Mouse (Mus musculus) erythroblast, embryonic 14.5 days (primary cell): ENCODE results near the gene Galnt18. TPM values are rescaled to one million over a fixed set of nuclear protein-coding genes. Genes with fewer than 3 reads are reported as not detected.

ENCODE experiments used
- H3K27me3 ChIP-seq: 2 replicates; pipeline ENCODE4 v1.6.1; 2012; ENCODE audit warnings: inconsistent platforms; ENCODE audit not compliant: control insufficient read depth
- H3K36me3 ChIP-seq: 2 replicates; pipeline ENCODE4 v1.6.1; 2012; ENCODE audit warnings: mild to moderate bottlenecking, inconsistent platforms; ENCODE audit not compliant: control insufficient read depth
- H3K4me1 ChIP-seq: 2 replicates; pipeline ENCODE4 v1.6.1; 2012; ENCODE audit warnings: inconsistent platforms; ENCODE audit not compliant: control insufficient read depth
- H3K4me3 ChIP-seq: replicated peaks from 2 replicates; pipeline ENCODE3; 2012; ENCODE audit warnings: moderate library complexity, mild to moderate bottlenecking, inconsistent platforms
- H3K9me3 ChIP-seq: 2 replicates; pipeline ENCODE4 v1.6.1; 2012; ENCODE audit warnings: low read length, inconsistent platforms, mixed read lengths; ENCODE audit not compliant: control insufficient read depth
- GATA1 ChIP-seq: IDR thresholded peaks from 2 replicates; pipeline ENCODE4 v1.6.1; 2012; ENCODE audit warnings: low read length, inconsistent platforms, mixed read lengths
- TAL1 ChIP-seq: IDR thresholded peaks from 3 replicates; pipeline ENCODE4 v1.6.1; 2012; ENCODE audit warnings: low read length, inconsistent platforms, mixed read lengths
- polyA plus RNA-seq: library from polyadenylated mRNA; stranded (reverse); fragments of >175 nt; gene quantifications from 2 replicates; pipeline ENCODE4 v1.2.3, GENCODE M21; 2012

Galnt18 gene
- polyA plus RNA-seq, 1 experiment: not detected

DNA sequence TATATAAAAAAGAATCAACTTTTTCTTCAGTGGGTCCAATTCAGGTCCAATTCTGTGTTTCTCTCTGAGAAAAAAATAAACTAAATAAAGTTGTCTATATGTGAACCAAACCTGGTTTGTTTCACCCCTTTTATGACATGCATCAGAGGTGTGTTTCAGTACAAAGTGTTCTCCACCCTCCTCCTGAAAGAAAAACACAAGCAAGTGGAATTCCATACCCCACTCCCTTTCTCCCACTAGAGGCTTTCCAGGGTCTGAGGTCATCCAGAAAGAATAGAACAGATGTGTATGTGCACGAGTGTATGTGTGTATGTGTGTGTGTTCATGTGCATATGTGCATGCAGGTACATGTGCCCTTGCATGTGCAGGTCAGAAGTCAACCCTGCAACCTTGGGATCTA, 71.2 kb downstream of the Galnt18 start:
- Histone ChIP-seq H3K4me3 (no peak overlapping the region), H3K9me3 (no peaks in the 10 kb centered on the region), H3K36me3 (no peaks in the 10 kb centered on the region), H3K4me1 (peaks cover 19% of the 10 kb centered on the region), H3K27me3 (no peaks in the 10 kb centered on the region)
- TF ChIP-seq GATA1 (no peak), TAL1 (no peak)

GRCm38 (mm10) chr7:111702961-111703360, 76.8 kb downstream of the Galnt18 start:
- no peaks in the 10 kb centered on the region for H3K4me1 ChIP-seq
- TF ChIP-seq GATA1: no peak
- no peak for TF ChIP-seq TAL1
- H3K27me3 ChIP-seq: no peaks in the 10 kb centered on the region

GRCm38 (mm10) chr7:111701788-111702187, 78.0 kb downstream of the Galnt18 start:
- Histone ChIP-seq H3K27me3 (no peaks in the 10 kb centered on the region), H3K9me3 (no peaks in the 10 kb centered on the region), H3K4me3 (no peak overlapping the region), H3K4me1 (no peaks in the 10 kb centered on the region), H3K36me3 (no peaks in the 10 kb centered on the region)
- no peak for TF ChIP-seq GATA1
- TF ChIP-seq TAL1: no peak

More at GRCm38 (mm10) chr7:111702961-111703360, 76.8 kb downstream of the Galnt18 start:
- Histone ChIP-seq H3K4me3 (no peak overlapping the region), H3K9me3 (no peaks in the 10 kb centered on the region), H3K36me3 (no peaks in the 10 kb centered on the region)

DNA sequence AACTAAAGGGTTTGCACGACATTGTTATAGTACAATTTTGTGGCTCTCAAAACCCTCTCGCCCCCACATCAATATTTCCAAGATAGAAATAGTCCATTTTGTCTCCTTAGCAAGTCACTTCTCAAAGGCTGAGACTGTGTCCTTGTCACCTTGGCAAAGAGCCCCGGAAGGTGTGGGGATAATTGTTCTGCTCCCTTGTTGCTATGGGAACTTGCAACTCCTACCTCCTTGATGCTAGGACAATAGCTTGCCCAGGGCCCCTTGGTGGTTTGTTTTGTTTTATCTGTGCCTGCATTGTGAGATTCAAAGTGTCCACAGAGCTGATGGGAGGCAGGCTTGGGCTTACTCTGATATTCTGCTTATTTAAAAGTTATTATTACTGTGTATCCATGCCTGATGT, 80.3 kb downstream of the Galnt18 start:
- Histone ChIP-seq H3K27me3 (no peaks in the 10 kb centered on the region), H3K9me3 (no peaks in the 10 kb centered on the region), H3K4me1 (no peaks in the 10 kb centered on the region), H3K36me3 (no peaks in the 10 kb centered on the region), H3K4me3 (no peak overlapping the region)
- TF ChIP-seq GATA1 (no peak), TAL1 (no peak)

DNA sequence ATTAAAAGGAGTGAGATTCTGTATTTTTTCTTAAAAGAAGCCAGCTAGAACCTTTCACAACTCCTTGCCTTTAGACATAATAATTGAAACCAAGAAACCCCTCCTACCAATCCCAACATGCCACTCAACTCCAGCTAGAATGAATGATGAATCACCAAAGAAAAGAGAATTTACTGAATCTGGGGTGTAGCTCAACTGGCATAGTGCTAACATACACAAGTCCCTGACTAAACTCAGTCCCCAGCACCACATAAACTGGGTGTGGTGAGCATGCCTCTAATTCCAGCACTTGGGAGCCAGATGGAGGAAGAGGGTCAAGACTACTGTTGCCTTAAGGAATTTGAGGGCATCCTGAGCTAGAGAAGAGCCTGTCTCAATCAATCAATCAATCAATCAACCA, 83.6 kb downstream of the Galnt18 start:
- Histone ChIP-seq H3K4me1 (no peaks in the 10 kb centered on the region), H3K27me3 (no peaks in the 10 kb centered on the region), H3K9me3 (no peaks in the 10 kb centered on the region), H3K4me3 (no peak overlapping the region), H3K36me3 (no peaks in the 10 kb centered on the region)
- TF ChIP-seq TAL1: no peak
- no peak for TF ChIP-seq GATA1

GRCm38 (mm10) chr7:111694312-111694711, 85.5 kb downstream of the Galnt18 start:
- no peaks in the 10 kb centered on the region for H3K9me3 ChIP-seq
- TF ChIP-seq GATA1 (no peak), TAL1 (no peak)

DNA sequence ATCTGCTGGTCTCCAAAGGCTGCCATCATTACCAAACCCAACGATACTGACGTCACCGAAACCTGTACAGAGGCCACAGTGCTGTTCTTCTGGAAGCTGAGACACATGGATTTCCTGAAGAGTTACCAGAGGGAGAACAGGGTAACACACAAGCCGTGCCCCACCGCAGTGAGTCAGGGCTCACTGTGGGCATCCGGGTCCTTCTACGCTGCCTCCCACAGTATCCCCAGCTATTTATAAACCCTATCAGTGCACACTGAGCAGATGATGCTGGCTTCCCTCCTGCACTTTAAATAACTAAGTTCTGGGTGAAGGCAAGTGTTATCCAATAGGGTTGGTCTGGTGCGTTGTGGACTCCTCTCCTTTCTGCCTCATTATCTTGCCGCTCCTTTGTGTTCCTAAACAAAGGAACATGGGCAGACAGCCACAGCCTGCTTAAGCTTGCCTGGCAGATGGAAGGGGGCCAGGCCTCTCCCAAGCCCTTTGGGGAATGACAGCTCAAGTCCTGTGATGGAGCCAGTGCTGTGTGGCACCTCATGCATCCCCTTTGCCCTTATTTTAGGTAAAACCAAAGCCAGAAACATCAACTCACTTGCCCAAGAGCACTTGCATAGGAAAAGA, 87.0 kb downstream of the Galnt18 start:
- TF ChIP-seq TAL1 (no peak), GATA1 (no peak)
- no peaks in the 10 kb centered on the region for H3K9me3 ChIP-seq
- no peaks in the 10 kb centered on the region for H3K4me1 ChIP-seq
- H3K36me3 ChIP-seq: no peaks in the 10 kb centered on the region
- H3K27me3 ChIP-seq: no peaks in the 10 kb centered on the region
- no peak overlapping the region for H3K4me3 ChIP-seq

More at GRCm38 (mm10) chr7:111694312-111694711, 85.5 kb downstream of the Galnt18 start:
- Histone ChIP-seq H3K27me3 (no peaks in the 10 kb centered on the region), H3K4me3 (no peak overlapping the region), H3K4me1 (no peaks in the 10 kb centered on the region), H3K36me3 (no peaks in the 10 kb centered on the region)

DNA sequence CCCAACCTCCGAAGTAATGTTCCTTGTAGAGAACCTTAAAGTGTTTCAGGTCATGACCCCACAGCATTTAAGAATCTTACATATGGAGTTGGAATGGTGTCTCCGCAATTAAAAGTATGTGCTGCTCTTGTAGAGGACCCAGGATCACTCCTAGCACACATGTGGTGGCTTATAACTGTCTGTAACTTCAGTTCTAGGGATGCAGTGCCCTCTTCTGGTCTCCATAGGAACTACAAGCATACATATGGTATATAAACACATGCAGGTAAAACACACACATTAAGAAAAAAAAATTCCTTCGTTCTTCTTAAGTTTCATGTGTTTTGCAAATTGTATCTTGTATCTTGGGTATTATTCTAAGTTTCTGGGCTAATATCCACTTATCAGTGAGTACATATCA, 99.7 kb downstream of the Galnt18 start:
- TF ChIP-seq TAL1 (no peak), GATA1 (no peak)
- Histone ChIP-seq H3K27me3 (no peaks in the 10 kb centered on the region), H3K4me1 (no peaks in the 10 kb centered on the region), H3K4me3 (no peak overlapping the region), H3K9me3 (peaks cover 2% of the 10 kb centered on the region; the same call in 1 of the 2 replicates), H3K36me3 (no peaks in the 10 kb centered on the region)

DNA sequence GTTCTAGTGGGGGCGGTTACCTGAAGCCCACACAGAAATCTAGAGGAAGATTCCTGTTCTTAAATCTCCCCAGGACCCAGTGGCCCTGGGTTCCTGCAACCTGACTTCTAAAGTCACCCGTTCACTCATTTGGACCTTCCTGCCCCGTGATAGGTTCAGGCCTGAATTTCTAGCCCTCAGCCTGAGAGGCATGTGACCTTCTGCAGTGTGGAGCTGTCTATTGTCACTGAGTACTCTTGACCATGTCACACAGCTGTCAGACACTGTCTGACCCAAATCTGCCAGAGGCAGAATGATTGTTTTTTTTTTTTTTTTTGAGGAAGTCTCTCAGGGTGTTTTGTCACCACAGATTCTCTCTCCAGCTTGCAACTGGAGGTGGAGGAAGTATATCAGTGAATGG, 103.3 kb downstream of the Galnt18 start:
- H3K36me3 ChIP-seq: no peaks in the 10 kb centered on the region
- no peak overlapping the region for H3K4me3 ChIP-seq
- H3K27me3 ChIP-seq: no peaks in the 10 kb centered on the region
- no peak for TF ChIP-seq GATA1
- no peak for TF ChIP-seq TAL1
- no peaks in the 10 kb centered on the region for H3K4me1 ChIP-seq
- H3K9me3 ChIP-seq: peaks cover 2% of the 10 kb centered on the region; the same call in 1 of the 2 replicates

DNA sequence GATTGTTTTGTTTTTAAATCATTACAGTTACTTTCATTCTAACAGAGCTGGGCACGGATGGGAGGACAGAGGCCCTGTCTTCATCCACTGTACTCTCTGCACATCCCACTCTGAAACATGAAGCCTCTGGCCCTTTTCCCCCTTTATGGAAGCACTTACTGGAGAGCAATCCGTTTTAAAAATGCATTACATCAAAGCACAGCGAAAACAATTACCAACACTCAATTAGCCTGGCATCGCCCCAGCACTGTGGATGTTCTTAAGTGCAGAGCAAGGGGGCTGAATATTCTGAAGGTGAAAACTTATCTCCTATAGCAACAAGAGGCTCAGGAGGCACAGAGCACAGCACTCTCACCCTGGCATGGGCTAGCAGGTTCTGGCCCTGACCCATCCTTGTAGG, 107.3 kb downstream of the Galnt18 start:
- Histone ChIP-seq H3K36me3 (no peaks in the 10 kb centered on the region), H3K9me3 (no peaks in the 10 kb centered on the region), H3K4me3 (no peak overlapping the region), H3K4me1 (no peaks in the 10 kb centered on the region), H3K27me3 (no peaks in the 10 kb centered on the region)
- TF ChIP-seq TAL1 (no peak), GATA1 (no peak)
